Mouse (Mus musculus): ENCODE results near the gene Timm44.

Gene Timm44

DNA sequence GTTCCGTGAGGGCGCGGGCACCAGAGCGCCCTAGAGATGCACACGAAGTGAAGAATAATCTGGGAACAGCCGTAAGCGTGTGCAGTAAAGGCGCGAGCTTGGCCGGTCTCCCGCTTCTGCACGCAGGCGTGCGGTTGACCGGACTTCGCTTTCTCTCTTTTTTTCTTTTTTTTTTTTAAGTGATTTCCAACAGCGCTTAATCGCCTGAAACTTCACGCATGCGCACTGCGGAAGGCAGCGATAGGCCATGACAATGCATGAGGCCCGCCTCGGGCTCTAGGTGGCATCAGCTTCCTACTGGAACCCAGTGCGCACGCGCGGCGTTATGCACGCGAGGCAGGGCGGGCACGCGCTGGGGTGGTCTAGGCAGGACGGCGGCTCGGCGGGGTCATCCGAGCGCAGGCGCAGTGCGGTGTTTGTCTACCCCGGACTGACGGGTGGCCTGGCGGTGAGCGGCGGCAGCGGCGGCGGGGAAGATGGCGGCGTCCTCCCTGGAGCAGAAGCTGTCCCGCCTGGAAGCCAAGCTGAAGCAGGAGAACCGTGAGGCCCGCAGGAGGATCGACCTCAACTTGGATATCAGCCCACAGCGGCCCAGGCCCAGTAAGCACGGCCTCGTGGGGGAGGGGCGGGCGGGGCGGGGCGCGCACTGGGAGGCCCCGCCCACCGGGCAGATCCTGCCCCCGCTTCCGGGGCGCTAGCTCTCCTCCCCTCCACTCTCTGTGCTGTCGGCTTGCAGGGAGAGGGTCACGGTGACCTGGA lies 37.1 kb downstream of the Timm44 start, which contains the start of the genes Map2k7 and Gm49320:
TSS of gene Map2k7 (plus strand) at position 307 of the 759 bp plus-strand sequence.
TSS of gene Gm49320 (plus strand) at position 432 of the 759 bp plus-strand sequence.
- DNase-seq (ENCODE audit: low read depth in 2 of 2, low spot score in 2 of 2): peak; percentile 99 to 100

DNA sequence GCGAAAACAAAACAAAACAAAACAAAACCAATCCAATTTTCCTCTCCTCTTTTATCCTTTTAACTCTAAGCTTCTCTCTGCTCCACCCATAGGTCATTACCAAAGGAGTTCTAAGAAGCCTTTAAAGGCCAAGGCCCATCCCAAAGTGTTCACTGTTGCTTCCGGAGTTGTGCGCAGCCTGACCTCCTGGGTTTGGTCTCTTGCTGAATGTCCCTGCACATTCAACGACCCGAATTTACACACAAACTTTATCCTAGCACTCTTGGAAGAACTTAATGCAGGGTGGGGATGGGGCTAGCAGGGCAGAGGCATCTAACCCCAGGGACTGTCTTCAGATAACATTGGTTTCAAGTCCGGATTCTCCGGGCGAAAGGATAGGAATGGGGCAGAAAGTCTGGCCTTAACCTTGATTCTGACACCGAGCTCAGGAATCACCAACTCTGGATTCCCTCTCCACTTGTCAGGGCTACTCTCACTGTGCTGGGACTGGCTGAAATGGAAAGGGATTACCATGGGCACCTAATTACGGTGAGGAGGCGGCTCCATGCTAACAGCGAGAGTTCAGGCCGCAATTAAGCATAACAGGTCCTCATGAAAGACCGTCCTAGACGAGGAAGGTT lies 37.8 kb downstream of the Timm44 start:
- no peak for DNase-seq (ENCODE audit: low read depth in 2 of 2, low spot score in 2 of 2)

DNA sequence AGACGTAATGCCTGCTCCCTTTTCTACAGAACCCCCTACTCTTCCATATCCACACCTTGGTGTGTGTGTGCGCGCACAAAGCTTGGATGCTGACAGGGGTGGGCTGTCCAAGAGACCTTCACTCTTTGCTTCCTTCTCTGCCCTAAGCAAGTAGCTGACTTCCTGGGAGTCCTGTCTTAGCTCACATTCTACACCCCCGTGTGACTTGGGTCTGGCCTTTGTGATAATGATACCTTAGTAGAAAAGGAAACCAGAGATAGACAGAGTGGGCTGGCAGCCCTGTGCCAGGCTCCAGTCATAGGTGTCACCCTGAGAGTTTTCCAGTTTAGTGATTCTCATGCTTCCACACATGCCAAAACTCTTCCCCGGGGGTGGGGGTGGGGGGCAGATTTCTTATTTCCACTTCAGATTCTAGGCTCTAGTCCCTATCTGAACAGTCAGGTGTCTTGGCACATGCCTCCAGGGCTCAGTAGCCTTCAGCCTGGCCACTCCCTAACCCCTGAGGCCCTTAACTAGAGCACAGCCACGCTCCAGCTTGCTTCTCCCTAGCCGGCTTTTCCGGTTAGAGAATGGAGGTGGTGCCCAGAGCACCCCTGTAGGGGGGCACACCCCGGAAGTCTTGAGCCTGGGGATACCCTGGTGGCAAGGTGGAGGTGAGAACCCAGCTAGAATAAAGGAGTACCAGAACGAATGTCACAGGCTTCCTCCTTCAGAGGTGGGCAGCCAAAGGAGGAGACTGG lies 44.9 kb downstream of the Timm44 start:
- no peak for DNase-seq (ENCODE audit: low read depth in 2 of 2, low spot score in 2 of 2)

DNA sequence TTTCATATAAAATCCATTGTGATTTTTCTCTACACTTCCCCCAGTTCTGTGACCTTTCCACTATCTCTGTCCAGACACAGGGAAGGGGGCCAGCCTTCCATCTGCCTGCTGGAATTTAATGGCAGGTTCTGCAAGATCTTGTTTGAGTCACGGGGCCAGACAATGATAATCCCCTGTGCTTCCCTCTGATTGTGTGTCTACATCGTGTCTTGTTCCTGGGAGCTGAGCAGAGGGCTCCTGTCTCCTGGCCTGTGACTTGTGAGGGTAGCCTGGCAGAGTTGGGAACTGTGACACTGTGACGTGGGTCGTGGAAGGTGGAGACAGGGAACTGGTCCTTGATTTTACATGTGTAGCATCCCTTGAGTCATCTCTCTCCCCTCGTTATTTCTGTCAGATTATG lies 45.9 kb downstream of the Timm44 start:
- no peak for DNase-seq (ENCODE audit: low read depth in 2 of 2, low spot score in 2 of 2)

GRCm38 (mm10) chr8:4227919-4228318 lies 47.8 kb downstream of the Timm44 start:
- DNase-seq (ENCODE audit: low read depth in 2 of 2, low spot score in 2 of 2): no peak

DNA sequence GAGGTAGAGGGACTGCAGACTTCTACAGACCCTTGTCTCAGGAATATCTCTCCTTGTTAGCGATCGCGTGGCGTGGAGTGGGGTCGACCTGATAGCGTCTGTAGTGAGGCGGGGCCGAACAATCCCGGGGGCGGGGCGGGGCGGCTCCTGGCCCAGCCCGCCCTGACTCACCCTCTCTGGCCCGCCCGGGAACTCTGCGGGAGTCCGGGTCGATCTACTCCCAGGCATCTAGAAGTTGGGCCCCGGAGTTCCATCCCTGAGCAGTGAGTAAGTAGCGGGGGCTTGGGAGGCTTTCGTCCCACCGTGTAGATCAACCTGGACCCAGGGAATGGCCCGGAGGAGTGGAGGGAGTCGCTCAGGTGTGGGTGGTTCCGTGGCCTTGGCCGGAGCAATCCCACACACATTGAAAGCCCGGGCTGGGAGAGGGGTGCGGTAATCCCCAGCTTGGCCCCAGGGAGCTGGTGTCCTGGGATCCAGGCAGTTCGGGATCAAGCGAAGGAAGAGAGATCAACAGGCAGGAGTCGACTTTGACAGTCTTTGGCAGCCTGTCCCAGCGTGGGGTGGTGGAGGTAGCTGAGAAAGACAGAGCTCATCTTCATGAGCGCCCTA lies 48.9 kb downstream of the Timm44 start, which contains the start of gene Lrrc8e:
TSS of gene Lrrc8e (plus strand) at position 89 of the 609 bp plus-strand sequence.
- no peak for DNase-seq (ENCODE audit: low read depth in 2 of 2, low spot score in 2 of 2)

DNA sequence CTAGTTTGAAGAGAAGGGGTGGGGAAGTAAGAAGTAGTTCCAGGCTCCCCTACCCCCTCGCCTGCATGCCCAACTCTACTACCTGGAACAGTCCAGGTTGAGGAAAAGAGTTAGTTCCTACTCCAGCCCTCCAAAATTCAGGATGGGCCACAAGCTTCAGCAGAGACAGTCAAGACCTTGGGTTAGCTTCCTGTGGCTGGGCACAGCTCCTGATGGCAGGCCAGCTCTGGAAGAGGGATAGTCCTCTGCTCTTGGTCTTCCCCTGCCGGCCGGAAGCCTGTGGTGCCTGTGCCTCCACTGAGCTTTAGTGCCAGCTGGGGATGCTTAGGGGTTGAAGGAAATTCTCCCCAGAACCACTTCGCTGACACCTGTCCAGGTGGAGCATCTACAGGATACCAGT lies 49.4 kb downstream of the Timm44 start:
- no peak for DNase-seq (ENCODE audit: low read depth in 2 of 2, low spot score in 2 of 2)

DNA sequence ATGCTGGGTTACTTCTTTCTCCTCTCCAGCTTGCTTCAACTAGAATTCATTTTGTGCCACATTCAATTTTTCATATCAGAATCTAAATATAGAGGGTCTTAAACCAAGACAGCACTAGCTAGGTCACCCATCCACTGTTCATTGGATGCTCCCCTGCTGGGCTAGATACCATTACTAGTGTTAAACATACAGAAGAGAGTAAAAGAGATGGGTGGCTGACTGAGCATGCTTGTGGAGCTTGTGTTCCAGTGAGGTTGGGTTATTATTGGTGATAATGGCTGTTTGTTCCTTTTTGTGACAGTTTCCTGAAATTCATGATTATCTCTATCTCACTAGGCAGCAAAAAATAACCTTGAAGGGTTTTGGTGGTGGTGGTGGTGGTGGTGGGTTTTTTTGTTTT lies 53.7 kb downstream of the Timm44 start:
- DNase-seq (ENCODE audit: low read depth in 2 of 2, low spot score in 2 of 2): no peak

DNA sequence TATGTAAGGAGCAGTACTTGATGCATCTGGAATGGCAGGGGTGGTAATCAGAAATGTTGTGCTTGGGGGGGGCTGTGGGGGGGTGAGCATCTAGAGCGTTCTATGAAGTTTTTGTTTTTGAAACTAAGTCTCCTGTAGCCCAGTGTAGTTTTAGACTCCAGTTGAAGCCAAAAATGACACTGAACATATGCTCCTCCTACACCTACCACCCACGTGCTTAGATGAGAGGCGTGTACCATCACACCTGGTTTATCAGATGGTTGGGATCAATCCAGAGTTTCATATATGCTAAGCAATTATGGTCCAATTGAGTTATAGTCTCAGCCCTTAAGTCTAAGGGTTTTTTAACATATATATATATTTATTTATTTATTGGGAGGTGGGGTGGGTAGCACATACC lies 56.1 kb downstream of the Timm44 start:
- DNase-seq (ENCODE audit: low read depth in 2 of 2, low spot score in 2 of 2): no peak

DNA sequence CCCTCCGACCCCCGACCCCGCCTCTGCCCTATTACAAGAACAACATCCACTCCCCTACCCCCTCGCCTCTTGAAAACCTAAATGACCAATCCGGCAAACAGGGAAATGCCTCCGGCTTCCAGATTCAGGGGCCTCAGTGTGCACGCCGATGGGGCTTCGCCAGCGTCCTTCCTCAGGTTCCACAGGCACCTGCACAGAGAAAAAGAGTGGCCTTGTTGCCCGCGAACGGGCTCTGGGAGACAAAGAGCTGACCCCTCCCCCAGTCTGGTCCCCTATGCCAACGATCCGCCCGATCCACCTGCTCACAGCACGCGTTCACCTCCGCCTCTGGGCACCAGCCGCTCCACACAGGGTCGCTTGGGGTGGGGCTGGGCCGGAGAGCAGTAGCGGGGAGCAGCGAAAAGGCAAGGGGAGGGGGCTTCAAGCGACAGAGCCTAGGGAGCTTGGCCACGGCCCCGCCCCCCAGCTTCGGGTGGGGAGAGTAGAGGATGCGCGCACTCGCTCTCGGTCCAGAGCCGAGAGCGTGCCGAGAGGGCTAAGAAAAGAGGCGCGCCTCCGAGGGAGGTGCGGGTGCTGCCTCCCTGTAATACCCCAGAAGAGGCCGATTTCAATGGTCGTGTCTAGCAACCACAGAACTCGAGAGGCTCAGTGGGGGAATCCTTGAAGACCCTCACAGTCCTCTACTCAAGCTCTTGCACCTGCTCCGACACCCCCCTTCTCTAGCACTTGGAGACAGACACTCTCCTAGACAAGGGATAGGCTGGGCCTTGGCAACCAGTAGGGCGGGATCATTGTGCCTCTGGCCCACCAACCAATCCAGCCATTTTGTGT lies 58.7 kb downstream of the Timm44 start, which contains the start of gene Prr36:
TSS of gene Prr36 (minus strand) at position 669 of the 831 bp plus-strand sequence.
- no peak for DNase-seq (ENCODE audit: low read depth in 2 of 2, low spot score in 2 of 2)

DNA sequence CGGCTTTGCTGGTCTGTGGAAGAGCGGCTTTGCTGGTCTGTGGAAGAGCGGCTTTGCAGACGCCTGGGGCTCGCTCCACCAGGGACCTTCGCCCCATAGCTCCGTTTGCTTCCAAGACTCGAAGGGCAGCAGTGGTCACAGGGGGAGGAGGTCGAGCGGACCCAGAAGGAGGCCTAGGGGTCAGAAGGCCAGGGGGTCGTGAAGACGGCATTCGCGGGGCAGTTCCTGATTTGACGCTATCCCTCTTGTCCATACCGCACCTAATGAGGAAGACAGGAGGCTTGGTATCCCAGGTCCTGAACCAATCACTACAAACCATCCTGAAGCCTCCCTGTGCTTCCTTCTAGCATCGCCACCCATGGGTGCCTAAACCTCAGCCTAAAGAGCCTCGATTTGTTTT lies 59.4 kb downstream of the Timm44 start:
- no peak for DNase-seq (ENCODE audit: low read depth in 2 of 2, low spot score in 2 of 2)

- DNase-seq (ENCODE audit: low read depth in 2 of 2, low spot score in 2 of 2): peak in 1 of 2 experiments; percentile 59
Observed at GRCm38 (mm10) chr8:4214006-4214980, 61.4 kb downstream of the Timm44 start.

- peak in 1 of 2 experiments; percentile 42 for DNase-seq (ENCODE audit: low read depth in 2 of 2, low spot score in 2 of 2)
Observed at GRCm38 (mm10) chr8:4213210-4214005, 62.3 kb downstream of the Timm44 start.

- no peak for DNase-seq (ENCODE audit: low read depth in 2 of 2, low spot score in 2 of 2)
Observed at GRCm38 (mm10) chr8:4212809-4213209, 62.9 kb downstream of the Timm44 start.

- DNase-seq (ENCODE audit: low read depth in 2 of 2, low spot score in 2 of 2): no peak
Observed at GRCm38 (mm10) chr8:4211097-4211496, 64.6 kb downstream of the Timm44 start.

Data from CD8-positive naive resting alpha-beta T cell, adult 2 months (primary cell).